21 mouse cellular contexts compared by ENCODE assay signal in genomic region chr5:117790071-117790470, GRCm38 (mm10). TPM values are rescaled to one million over a fixed set of nuclear protein-coding genes. Genes with fewer than 3 reads are reported as not detected.
DNase-seq lines count a peak whose midpoint lies in the region; ATAC-seq lines count a peak whose summit lies in the region.
"Had no signal": no experiment of that assay in that cellular context is flagged by ENCODE, and none has a peak within 500 bp of the region (broad histone marks: within the 10 kb centered on the region; RNA-seq: fewer than 3 reads in every experiment).

No protein-coding gene starts in this region.

- H3K9me3 ChIP-seq in liver, embryonic 12.5 days (replicated peaks), result 0 out of 2 replicates have a peak, but pooled peaks cover 3% of the 10 kb centered on the region
- H3K9me3 ChIP-seq in kidney, embryonic 14.5 days (ENCODE audit: control insufficient read depth, low read length), result no peaks in the 10 kb centered on the region
- H3K9me3 ChIP-seq: forebrain, embryonic 12.5 days; hindbrain, embryonic 13.5 days; kidney, embryonic 15.5 days had no signal

- ATAC-seq in liver, embryonic 12.5 days, result no peak
- no peak for ATAC-seq in kidney, embryonic 14.5 days (ENCODE audit: low FRiP score, low TSS enrichment)
- ATAC-seq: activated CD4-positive, CD25-positive, alpha-beta regulatory T cell, adult 4 months; Patski had no signal

- H3K4me2 ChIP-seq in liver, embryonic 12.5 days, result no peak overlapping the region
- H3K4me2 ChIP-seq in kidney, embryonic 14.5 days (replicated peaks; ENCODE audit: low read depth, low read length), result no peak overlapping the region
- H3K4me2 ChIP-seq: forebrain, embryonic 12.5 days; heart, embryonic 11.5 days; hindbrain, embryonic 13.5 days; kidney, embryonic 15.5 days; limb, embryonic 12.5 days had no signal

- no peaks in the 10 kb centered on the region for H3K36me3 ChIP-seq in liver, embryonic 12.5 days
- H3K36me3 ChIP-seq in kidney, embryonic 14.5 days (ENCODE audit: control insufficient read depth, insufficient read depth, low read length), result no peaks in the 10 kb centered on the region
- H3K36me3 ChIP-seq: forebrain, embryonic 12.5 days; hindbrain, embryonic 13.5 days; kidney, embryonic 15.5 days; limb, embryonic 12.5 days had no signal

- no peak overlapping the region for H3K9ac ChIP-seq in liver, embryonic 12.5 days
- no peak overlapping the region for H3K9ac ChIP-seq in kidney, embryonic 14.5 days (ENCODE audit: low read depth, low read length)
- H3K9ac ChIP-seq: forebrain, embryonic 12.5 days; hindbrain, embryonic 13.5 days; kidney, embryonic 15.5 days; limb, embryonic 12.5 days had no signal

- no peaks in the 10 kb centered on the region for H3K4me1 ChIP-seq in liver, embryonic 12.5 days
- H3K4me1 ChIP-seq in kidney, embryonic 14.5 days (ENCODE audit: control insufficient read depth, insufficient read depth, low read length), result peaks cover 9% of the 10 kb centered on the region
- H3K4me1 ChIP-seq: forebrain, embryonic 12.5 days; hindbrain, embryonic 13.5 days had no signal

- H3K27ac ChIP-seq in liver, embryonic 12.5 days, result no peak overlapping the region
- H3K27ac ChIP-seq in kidney, embryonic 14.5 days (ENCODE audit: low read depth, low read length), result no peak overlapping the region
- H3K27ac ChIP-seq: forebrain, embryonic 12.5 days; hindbrain, embryonic 13.5 days; kidney, embryonic 15.5 days; limb, embryonic 12.5 days had no signal

- H3K4me3 ChIP-seq in liver, embryonic 12.5 days, result no peak overlapping the region
- no peak overlapping the region for H3K4me3 ChIP-seq in kidney, embryonic 14.5 days (ENCODE audit: low read length)
- H3K4me3 ChIP-seq: forebrain, embryonic 12.5 days; hindbrain, embryonic 13.5 days; kidney, embryonic 15.5 days; limb, embryonic 12.5 days had no signal

- 46% methylated on average over 6 of the region's 6 CpGs for WGBS in liver, embryonic 12.5 days (ENCODE audit: insufficient replicate concordance)
- WGBS in kidney, embryonic 14.5 days, result 54% methylated on average over 6 of the region's 6 CpGs

- peak; percentile 13 to 24 for DNase-seq in frontal cortex, postnatal 36 days (ENCODE audit: low spot score in 2 of 2)
- no peak for DNase-seq in frontal cortex, postnatal 14 days (ENCODE audit: low spot score in 2 of 2)
- peak; percentile 35 to 42 for DNase-seq in layer of hippocampus, adult 8-10 months (ENCODE audit: low spot score in 2 of 2)
- DNase-seq in layer of hippocampus, postnatal 36 days, result no peak
- DNase-seq in MN1 (ENCODE audit: low spot score), result peak; percentile 91
- DNase-seq in right cerebral cortex, adult 2 months (ENCODE audit: low spot score in 2 of 2), result peak; percentile 36 to 42
- DNase-seq: B cell, adult 2 months; cerebellum, adult 11-12 months; cerebellum, postnatal 36 days; heart, postnatal 14 days; spleen, adult 18-20 months had no signal

- no peaks in the 10 kb centered on the region for H3K27me3 ChIP-seq in liver, embryonic 12.5 days (replicated peaks)
- H3K27me3 ChIP-seq in kidney, embryonic 14.5 days (ENCODE audit: control insufficient read depth, insufficient read depth, low read length), result no peaks in the 10 kb centered on the region
- H3K27me3 ChIP-seq: forebrain, embryonic 12.5 days; hindbrain, embryonic 13.5 days; kidney, embryonic 15.5 days; limb, embryonic 12.5 days had no signal

RNA-seq across cellular contexts. Expression of gene Nos1, which starts 9.2 kb away (rescaled TPM):
- 10 to 100 TPM; 56.9 to 82.5 (median 70.4) TPM for total RNA-seq in layer of hippocampus, adult 8-10 months (2022)
- 10 to 100 TPM; 65.0 to 69.8 TPM for total RNA-seq in layer of hippocampus, postnatal 36 days (2021)
- 0.01 and 0.02 TPM in 2 replicates for polyA plus RNA-seq in liver, embryonic 12.5 days (2016; fragmentation: Nextera tagmentation; extraction: Ambion mirVana)
- 0.76 and 0.96 TPM in 2 replicates for polyA plus RNA-seq in kidney, embryonic 14.5 days (2014; fragmentation: Nextera tagmentation; extraction: Ambion mirVana)
- total RNA-seq: megakaryocyte-erythroid progenitor cell, adult 5-6 weeks had no signal
- polyA plus RNA-seq: heart, embryonic 11.5 days had no signal

Comparison
In these comparisons a context has a peak if more than half of its experiments do, and no peak if none do; other contexts are left out.
1. DNase-seq: peak in frontal cortex, postnatal 36 days (2 of 2), layer of hippocampus, adult 8-10 months (2 of 2), MN1 (single experiment) and right cerebral cortex, adult 2 months (2 of 2); none in frontal cortex, postnatal 14 days (0 of 2) and layer of hippocampus, postnatal 36 days (0 of 2).